Mouse (Mus musculus) heart, adult 9 months (tissue): ENCODE results near the gene Tcf15.

Experiments used
- DNase-seq, 2 experiments: peaks; one replicate each; pipeline ENCODE4 v3.0.0; 2022; ENCODE audit warnings: low spot score in 2 of 2

Tcf15 gene

GRCm38 (mm10) chr2:152122896-152123295 is 20.5 kb upstream of the Tcf15 start:
- no peak for DNase-seq

GRCm38 (mm10) chr2:152128597-152128996 is 14.8 kb upstream of the Tcf15 start:
- DNase-seq, result no peak

- no peak for DNase-seq
These were observed 13.6 kb upstream of the Tcf15 start for GRCm38 (mm10) chr2:152129778-152130177.

GRCm38 (mm10) chr2:152132016-152132415 is 11.3 kb upstream of the Tcf15 start:
- no peak for DNase-seq

GRCm38 (mm10) chr2:152132691-152133090 is 10.7 kb upstream of the Tcf15 start:
- DNase-seq, result no peak

GRCm38 (mm10) chr2:152139191-152139987 is 4.0 kb upstream of the Tcf15 start:
- DNase-seq, result no peak

- no peak for DNase-seq
These were observed 2.4 kb upstream of the Tcf15 start for GRCm38 (mm10) chr2:152140941-152141340.

- no peak for DNase-seq
These were observed 1.9 kb upstream of the Tcf15 start for GRCm38 (mm10) chr2:152141491-152141890.

- peak; percentile 44 to 76 for DNase-seq
These were observed 1.3 kb upstream of the Tcf15 start for GRCm38 (mm10) chr2:152142046-152142445.

GRCm38 (mm10) chr2:152142571-152142970 is 790 bp upstream of the Tcf15 start:
- DNase-seq, result no peak

GRCm38 (mm10) chr2:152144158-152144450 is 743 bp downstream of the Tcf15 start:
- DNase-seq, result no peak

- no peak for DNase-seq
These were observed 1.1 kb downstream of the Tcf15 start for GRCm38 (mm10) chr2:152144501-152144900.

- DNase-seq, result no peak
These were observed 2.4 kb downstream of the Tcf15 start for GRCm38 (mm10) chr2:152145711-152146110.

- no peak for DNase-seq
These were observed 3.7 kb downstream of the Tcf15 start for GRCm38 (mm10) chr2:152147079-152147478.

- no peak for DNase-seq
These were observed 5.3 kb downstream of the Tcf15 start for GRCm38 (mm10) chr2:152148675-152149074.

GRCm38 (mm10) chr2:152149891-152150290 is 6.5 kb downstream of the Tcf15 start:
- no peak for DNase-seq

GRCm38 (mm10) chr2:152150373-152150772 is 7.0 kb downstream of the Tcf15 start:
- DNase-seq, result peak; percentile 78 to 91

- DNase-seq, result no peak
These were observed 10.0 kb downstream of the Tcf15 start for GRCm38 (mm10) chr2:152153361-152153760.

- DNase-seq, result peak; percentile 77 to 78
These were observed 12.2 kb downstream of the Tcf15 start for GRCm38 (mm10) chr2:152155414-152156208.

- no peak for DNase-seq
These were observed 13.1 kb downstream of the Tcf15 start for GRCm38 (mm10) chr2:152156471-152156870.

- DNase-seq, result no peak
These were observed 16.1 kb downstream of the Tcf15 start for GRCm38 (mm10) chr2:152159487-152159886.

- DNase-seq, result no peak
These were observed 22.9 kb downstream of the Tcf15 start for GRCm38 (mm10) chr2:152166257-152166656.

- peak; percentile 74 to 83 for DNase-seq
These were observed 24.5 kb downstream of the Tcf15 start for GRCm38 (mm10) chr2:152167851-152168290.
